Mouse (Mus musculus) lung, adult 2 months (tissue): ENCODE results near the gene Gse1. TPM values are rescaled to one million over a fixed set of nuclear protein-coding genes. Genes with fewer than 3 reads are reported as not detected.
"Not testable (repeated sequence)": the region's sequence is repeated elsewhere in the genome, so short reads cannot be mapped to it uniquely, and the experiment has no call there.

ENCODE experiments used
- DNase-seq: peaks from one replicate; pipeline ENCODE4 v3.0.0; 2022
- H3K4me1 ChIP-seq: fragments of 200-500 bp; 2 replicates; pipeline ENCODE4 v1.6.1; 2011; ENCODE audit warnings: low read length; ENCODE audit not compliant: control insufficient read depth, insufficient read depth
- H3K4me3 ChIP-seq: fragments of 200-500 bp; replicated peaks from 2 replicates; pipeline ENCODE3; 2011; ENCODE audit warnings: low read depth, mild to moderate bottlenecking, control low read depth, low read length; ENCODE audit errors: extremely low read depth
- CTCF ChIP-seq: fragments of 200-500 bp; IDR thresholded peaks from 2 replicates; pipeline ENCODE4 v1.5.1; 2011; ENCODE audit warnings: mild to moderate bottlenecking, low read length, control low read depth; ENCODE audit not compliant: insufficient read depth
- POLR2A ChIP-seq: fragments of 200-500 bp; IDR thresholded peaks from 2 replicates; pipeline ENCODE4 v1.6.1; 2011; ENCODE audit warnings: low read depth, mild to moderate bottlenecking, control low read depth, low read length, borderline replicate concordance; ENCODE audit errors: extremely low read depth
- WGBS: fragments of 180-500 bp; shearing (Covaris S2); methylation state at CpG from one replicate; pipeline ENCODE4 v1.1.7; 2018; 5-methylcytosine and 5-hydroxymethylcytosine counted together
- polyA plus RNA-seq: library from polyadenylated mRNA; depleted of rRNA; stranded (reverse); fragments of >200 nt; gene quantifications from 2 replicates; pipeline ENCODE4 v1.2.3, GENCODE M21; 2012

The Gse1 gene
- polyA plus RNA-seq, 1 experiment, result 35.6 TPM

DNA sequence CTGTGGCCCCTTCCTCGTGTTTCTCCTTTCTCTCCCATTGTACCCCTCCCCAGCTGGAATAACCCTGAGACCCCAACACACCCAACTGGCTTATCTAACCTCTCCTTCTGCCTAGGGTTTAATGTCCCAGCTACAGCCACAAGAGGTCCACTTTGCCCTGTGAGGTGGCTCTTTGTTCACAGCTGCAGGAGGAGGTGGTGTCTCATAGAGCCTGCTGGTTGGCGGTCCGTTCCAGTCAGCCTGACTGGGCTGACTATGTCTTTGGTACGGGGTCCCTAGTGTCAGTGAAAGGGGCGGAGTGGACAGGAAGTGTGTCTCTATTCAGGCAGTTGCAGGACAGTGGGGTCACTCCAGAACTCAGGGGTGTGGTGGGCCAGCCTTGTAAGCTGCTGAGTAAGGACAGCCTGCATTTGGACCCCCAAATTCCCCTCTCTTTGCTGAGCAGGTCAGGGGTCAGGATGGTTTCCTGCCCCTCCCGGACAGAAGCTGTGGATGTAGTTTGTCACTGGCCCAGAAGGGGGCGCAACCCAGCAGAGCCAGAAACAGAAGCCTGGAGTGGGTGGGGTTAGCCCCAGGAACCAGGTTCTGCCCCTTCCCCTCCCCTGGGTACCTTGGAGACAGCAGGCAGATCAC is 136.0 kb downstream of the Gse1 start:
- peak; percentile 50; the same call in 1 of the 2 replicates for TF ChIP-seq CTCF
- TF ChIP-seq POLR2A, result no peak
- 30% methylated on average over 7 of the region's 7 CpGs for WGBS

DNA sequence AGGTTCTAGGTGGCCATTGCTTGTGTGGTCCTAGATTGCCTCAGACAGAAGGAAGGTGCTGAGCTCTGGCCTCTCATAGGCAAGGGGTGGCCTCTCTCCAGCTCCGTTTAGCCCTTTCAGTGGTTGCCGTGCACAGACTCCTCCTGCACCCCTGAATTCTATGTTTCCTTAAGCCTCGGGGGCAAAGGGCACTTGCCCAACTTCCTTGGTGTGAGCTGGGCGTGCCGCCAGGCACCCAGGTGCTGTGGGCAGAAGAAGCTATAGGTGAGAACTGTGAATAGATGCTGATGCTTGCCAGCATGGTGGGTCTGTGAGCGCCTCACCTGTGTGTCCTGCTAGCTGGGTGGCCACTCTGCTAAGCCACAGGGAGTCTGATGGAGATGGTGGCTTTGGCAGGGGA is 138.6 kb downstream of the Gse1 start:
- no peak for TF ChIP-seq CTCF
- no peak for TF ChIP-seq POLR2A
- peaks cover 27% of the 10 kb centered on the region for H3K4me1 ChIP-seq
- whole genome bisulfite sequencing, result 78% methylated on average over 6 of the region's 6 CpGs
- no peak for DNase-seq
- H3K4me3 ChIP-seq, result no peak overlapping the region

More for the DNA sequence above, 136.0 kb downstream of the Gse1 start:
- peaks cover 19% of the 10 kb centered on the region for H3K4me1 ChIP-seq
- no peak overlapping the region for H3K4me3 ChIP-seq
- no peak for DNase-seq

DNA sequence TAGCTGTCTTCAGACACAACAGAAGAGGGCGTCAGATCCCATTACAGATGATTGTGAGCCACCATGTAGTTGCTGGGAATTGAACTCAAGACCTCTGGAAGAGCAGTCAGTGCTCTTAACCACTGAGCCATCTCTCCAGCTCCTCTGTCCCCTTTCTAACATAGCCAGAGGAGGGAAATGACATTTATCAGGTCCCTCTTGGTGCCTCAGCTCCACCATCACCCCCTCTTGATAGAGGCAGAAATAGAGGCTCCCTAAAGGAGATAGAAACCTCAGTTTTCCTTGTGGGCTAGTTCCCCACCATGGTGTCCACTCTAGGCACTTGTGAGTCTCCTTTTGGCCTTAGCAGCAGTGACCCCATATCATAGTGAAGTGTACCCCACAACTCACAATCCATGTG is 139.9 kb downstream of the Gse1 start:
- H3K4me3 ChIP-seq, DNase-seq: not testable (repeated sequence)
- 77% methylated on average over 1 of the region's 1 CpGs for WGBS
- peaks cover 27% of the 10 kb centered on the region for H3K4me1 ChIP-seq

DNA sequence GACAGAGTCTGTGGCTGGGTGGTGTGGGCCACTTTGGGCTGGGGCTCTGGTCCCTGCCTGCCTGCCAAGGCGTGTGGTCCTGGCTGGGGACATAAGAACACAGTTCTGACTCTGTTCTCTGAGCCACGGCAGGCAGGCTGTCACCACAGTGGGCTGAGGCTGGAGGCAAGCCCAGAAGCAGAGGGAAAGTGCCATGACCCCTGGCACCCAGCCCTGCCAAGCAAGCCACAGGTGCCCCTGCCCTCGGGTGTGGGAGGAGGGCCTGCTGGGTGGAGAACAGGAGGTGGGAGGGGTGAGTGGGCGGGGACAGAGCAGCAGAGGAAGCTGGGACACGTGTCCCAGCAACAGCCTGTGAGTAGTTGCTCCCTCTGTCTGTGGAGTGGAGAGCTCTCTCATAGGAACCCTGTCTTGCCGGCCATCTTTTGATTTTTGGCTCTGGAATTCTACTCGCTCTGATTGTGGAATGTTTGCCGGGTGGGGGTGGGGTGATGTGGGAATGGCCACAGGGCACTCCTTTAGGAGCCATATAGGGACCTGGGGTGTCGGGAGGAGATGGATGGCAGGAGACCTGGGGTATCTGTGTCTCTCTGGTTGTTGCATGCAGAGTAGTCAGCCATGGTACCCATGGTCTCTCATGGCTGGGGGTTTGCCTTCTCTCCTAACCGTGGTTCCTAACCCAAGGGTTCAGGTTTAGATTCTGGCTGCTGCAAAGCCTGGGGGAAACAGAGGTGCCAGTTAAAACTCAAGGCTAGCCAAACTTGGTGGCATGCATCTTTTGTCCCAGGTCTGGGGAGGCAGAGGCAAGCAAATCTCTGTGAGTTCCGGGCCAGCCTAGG is 140.8 kb downstream of the Gse1 start:
- TF ChIP-seq CTCF (no peak), POLR2A (0 out of 2 replicates have a peak, but pooled peaks have one; percentile 11)
- DNase-seq, result peak; percentile 84
- Histone ChIP-seq H3K4me1 (peaks cover 22% of the 10 kb centered on the region), H3K4me3 (no peak overlapping the region)
- 15% methylated on average over 11 of the region's 11 CpGs for WGBS

- Histone ChIP-seq H3K4me1 (peaks cover 17% of the 10 kb centered on the region), H3K4me3 (no peak overlapping the region)
- TF ChIP-seq CTCF (no peak), POLR2A (no peak)
- no peak for DNase-seq
- 19% methylated on average over 7 of the region's 7 CpGs for WGBS
Observed at GRCm38 (mm10) chr8:120369956-120370355, 141.7 kb downstream of the Gse1 start.

- Histone ChIP-seq H3K4me1 (peaks cover 17% of the 10 kb centered on the region), H3K4me3 (no peak overlapping the region)
- TF ChIP-seq POLR2A (no peak), CTCF (no peak)
- 81% methylated on average over 4 of the region's 4 CpGs for WGBS
- DNase-seq, result no peak
Observed at GRCm38 (mm10) chr8:120370461-120370860, 142.2 kb downstream of the Gse1 start.

DNA sequence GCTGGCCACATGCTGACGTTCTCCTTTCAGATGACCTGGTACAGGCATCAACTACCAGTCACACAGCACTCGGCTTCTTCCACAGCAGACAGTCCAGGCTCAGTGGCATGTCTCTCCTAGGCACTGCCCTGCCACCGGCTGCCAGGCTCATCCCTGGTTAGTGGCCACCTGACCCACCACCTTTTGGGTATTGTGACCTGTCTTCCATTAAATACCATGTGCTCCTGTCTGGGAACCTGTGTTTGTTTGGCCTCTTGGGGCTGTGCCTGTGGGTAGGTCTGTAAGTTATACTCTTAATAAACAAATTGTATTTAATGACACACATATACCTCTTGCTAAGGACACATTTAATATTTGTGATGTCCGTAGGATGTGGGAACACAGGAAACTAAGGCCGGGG is 142.9 kb downstream of the Gse1 start:
- peaks cover 17% of the 10 kb centered on the region for H3K4me1 ChIP-seq
- 77% methylated on average over 5 of the region's 5 CpGs for WGBS
- H3K4me3 ChIP-seq, result no peak overlapping the region
- TF ChIP-seq POLR2A (no peak), CTCF (no peak)
- DNase-seq, result no peak

DNA sequence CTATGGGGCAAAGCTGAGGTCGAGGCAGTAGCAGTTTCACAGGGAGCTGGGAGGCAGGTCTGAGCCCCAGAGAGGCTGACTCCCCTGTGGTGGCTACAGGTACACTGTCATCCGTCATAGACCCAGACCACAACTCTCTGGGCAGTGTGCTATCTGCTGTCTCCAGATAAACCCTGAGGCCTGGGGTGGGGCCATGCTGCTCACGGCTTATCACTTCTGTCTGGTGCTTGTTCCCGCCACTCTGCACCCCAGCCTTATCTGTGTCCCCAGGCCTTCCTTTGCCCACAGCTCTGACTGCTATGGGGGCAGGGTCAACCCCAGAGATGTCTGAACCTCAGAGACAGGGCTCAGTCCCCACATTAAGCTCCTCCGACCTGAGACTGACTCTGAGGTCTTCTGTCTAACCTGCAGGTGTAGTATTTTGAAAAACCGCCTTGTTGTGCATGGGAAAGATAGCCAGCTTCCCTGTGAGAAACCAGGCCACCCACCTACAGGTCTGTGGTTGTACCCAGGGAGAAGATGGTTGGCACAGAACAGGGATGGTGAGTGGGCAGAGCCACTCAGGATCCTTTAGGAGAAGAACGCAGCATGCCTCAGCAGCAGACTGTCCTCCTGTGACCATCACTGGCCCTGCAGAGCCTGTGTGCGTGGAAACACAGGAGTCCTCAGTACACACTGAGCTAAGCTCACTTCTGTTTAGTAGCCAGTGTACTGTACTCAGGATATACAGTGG is 143.6 kb downstream of the Gse1 start:
- DNase-seq, result no peak
- Histone ChIP-seq H3K4me1 (peaks cover 17% of the 10 kb centered on the region), H3K4me3 (no peak overlapping the region)
- WGBS, result 75% methylated on average over 8 of the region's 8 CpGs
- TF ChIP-seq CTCF (no peak), POLR2A (no peak)

DNA sequence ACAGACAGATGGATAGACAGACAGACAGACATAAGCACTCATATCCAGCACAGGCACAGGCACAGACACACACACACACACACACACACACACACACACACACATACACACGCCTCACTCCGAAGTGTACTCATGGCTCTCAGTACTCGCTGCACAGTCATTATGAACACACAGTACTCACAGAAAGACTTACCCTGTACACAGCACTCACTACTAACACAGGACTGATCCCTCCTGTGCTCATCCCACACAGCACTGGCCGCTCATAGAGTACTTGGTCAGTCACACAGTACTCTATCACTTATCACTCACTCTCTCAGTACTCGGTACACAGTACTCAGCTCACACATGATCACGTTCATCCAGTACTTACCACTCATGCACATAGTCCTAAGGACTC is 144.4 kb downstream of the Gse1 start:
- H3K4me3 ChIP-seq, result no peak overlapping the region
- WGBS, result 94% methylated on average over 6 of the region's 6 CpGs
- H3K4me1 ChIP-seq, result peaks cover 15% of the 10 kb centered on the region
- TF ChIP-seq POLR2A, result no peak
- no peak for TF ChIP-seq CTCF
- no peak for DNase-seq
